Mouse (Mus musculus) MEL (cell line): ENCODE measurements around the gene Slc22a1. TPM values are rescaled to one million over a fixed set of nuclear protein-coding genes. Genes with fewer than 3 reads are reported as not detected.

Experiments used
- DNase-seq: peaks from one replicate; pipeline ENCODE4 v3.0.0; 2011; ENCODE audit warnings: low read depth, low spot score
- H3K27ac ChIP-seq: 2 replicates; pipeline ENCODE4 v1.5.1; 2012; ENCODE audit warnings: low read depth, mild to moderate bottlenecking, control low read depth, low read length, moderate library complexity; ENCODE audit not compliant: control insufficient read depth
- H3K27me3 ChIP-seq, 2 experiments: fragments of 150-350 bp in 1 of 2; sonication (generic) in 1 of 2; 2 replicates each; pipeline ENCODE4 v1.6.1; 2012; ENCODE audit warnings: low read length in 2 of 2, mild to moderate bottlenecking in 2 of 2, improper control_type of control experiment in 1 of 2, moderate library complexity in 1 of 2; ENCODE audit not compliant: insufficient read depth in 2 of 2, control insufficient read depth in 1 of 2
- H3K36me3 ChIP-seq, 2 experiments: 2 replicates each; pipeline ENCODE4 v1.6.1; 2012 to 2014; ENCODE audit warnings: low read length in 2 of 2, improper control_type of control experiment in 1 of 2, inconsistent platforms in 1 of 2, mild to moderate bottlenecking in 1 of 2; ENCODE audit not compliant: insufficient read depth in 2 of 2, control insufficient read depth in 1 of 2
- H3K4me1 ChIP-seq, 2 experiments: fragments of 150-350 bp in 1 of 2; sonication (generic) in 1 of 2; 2 replicates each; pipeline ENCODE4 v1.6.1; 2012; ENCODE audit warnings: low read length in 2 of 2, improper control_type of control experiment in 1 of 2, mild to moderate bottlenecking in 1 of 2; ENCODE audit not compliant: insufficient read depth in 2 of 2, control insufficient read depth in 1 of 2
- H3K4me3 ChIP-seq, 2 experiments: fragments of 150-350 bp in 1 of 2; sonication (generic) in 1 of 2; 2 replicates each; pipeline ENCODE4 v1.5.1; 2012; ENCODE audit warnings: low read depth in 2 of 2, low read length in 2 of 2, mild to moderate bottlenecking in 2 of 2, moderate library complexity in 2 of 2, control low read depth in 1 of 2, improper control_type of control experiment in 1 of 2; ENCODE audit not compliant: control insufficient read depth in 1 of 2, insufficient read depth in 1 of 2
- H3K79me2 ChIP-seq: 2 replicates; pipeline ENCODE4 v1.6.1; 2012; ENCODE audit warnings: mild to moderate bottlenecking, low read length, moderate library complexity; ENCODE audit not compliant: control insufficient read depth, poor library complexity, insufficient read depth
- H3K9ac ChIP-seq: 2 replicates; pipeline ENCODE4 v1.6.1; 2012; ENCODE audit warnings: low read depth, mild to moderate bottlenecking, control low read depth, low read length, moderate library complexity; ENCODE audit not compliant: control insufficient read depth, poor library complexity, severe bottlenecking
- H3K9me3 ChIP-seq: fragments of 150-350 bp; sonication (generic); replicated peaks from 2 replicates; pipeline ENCODE4 v1.6.1; 2012; ENCODE audit warnings: mild to moderate bottlenecking, low read length, improper control_type of control experiment, moderate library complexity; ENCODE audit not compliant: insufficient read depth
- CHD1 ChIP-seq: IDR thresholded peaks from 2 replicates; pipeline ENCODE4 v1.6.1; 2012; ENCODE audit warnings: low read depth, mild to moderate bottlenecking, inconsistent platforms, low read length, improper control_type of control experiment
- E2F4 ChIP-seq: IDR thresholded peaks from 2 replicates; pipeline ENCODE4 v1.6.1; 2011; ENCODE audit warnings: low read depth, low read length, improper control_type of control experiment, borderline replicate concordance
- ELF1 ChIP-seq: IDR thresholded peaks from 2 replicates; pipeline ENCODE4 v1.6.1; 2014; ENCODE audit warnings: low read depth, mild to moderate bottlenecking, inconsistent platforms, low read length, improper control_type of control experiment, moderate library complexity
- GATA1 ChIP-seq: IDR thresholded peaks from 2 replicates; pipeline ENCODE4 v1.6.1; 2011; ENCODE audit warnings: low read depth, low read length, improper control_type of control experiment
- MAX ChIP-seq: IDR thresholded peaks from 2 replicates; pipeline ENCODE4 v1.6.1; 2011; ENCODE audit warnings: low read length, improper control_type of control experiment
- MEF2A ChIP-seq: IDR thresholded peaks from 2 replicates; pipeline ENCODE4 v1.6.1; 2014; ENCODE audit warnings: low read depth, mild to moderate bottlenecking, inconsistent platforms, low read length, improper control_type of control experiment; ENCODE audit not compliant: poor library complexity, insufficient replicate concordance, severe bottlenecking; ENCODE audit errors: extremely low read depth
- MYB ChIP-seq: IDR thresholded peaks from 2 replicates; pipeline ENCODE4 v1.6.1; 2011; ENCODE audit warnings: mild to moderate bottlenecking, low read depth, low read length, improper control_type of control experiment
- NELFE ChIP-seq: IDR thresholded peaks from 2 replicates; pipeline ENCODE4 v1.6.1; 2011; ENCODE audit warnings: low read depth, low read length, improper control_type of control experiment
- NRF1 ChIP-seq: IDR thresholded peaks from 2 replicates; pipeline ENCODE4 v1.6.1; 2014; ENCODE audit warnings: low read depth, mild to moderate bottlenecking, inconsistent platforms, low read length, improper control_type of control experiment, moderate library complexity; ENCODE audit not compliant: poor library complexity, insufficient read depth, severe bottlenecking
- SMC3 ChIP-seq: IDR thresholded peaks from 2 replicates; pipeline ENCODE4 v1.6.1; 2011; ENCODE audit warnings: low read depth, low read length, improper control_type of control experiment
- TBP ChIP-seq: IDR thresholded peaks from 2 replicates; pipeline ENCODE4 v1.8.0; 2011; ENCODE audit warnings: low read depth, low read length, improper control_type of control experiment
- TCF12 ChIP-seq: IDR thresholded peaks from 2 replicates; pipeline ENCODE4 v1.6.1; 2014; ENCODE audit warnings: low read depth, mild to moderate bottlenecking, inconsistent platforms, low read length, improper control_type of control experiment, moderate library complexity
- UBTF ChIP-seq: IDR thresholded peaks from 2 replicates; pipeline ENCODE4 v1.6.1; 2012; ENCODE audit warnings: low read depth, mild to moderate bottlenecking, inconsistent platforms, low read length, improper control_type of control experiment, moderate library complexity, borderline replicate concordance; ENCODE audit not compliant: insufficient read depth
- ZKSCAN1 ChIP-seq: IDR thresholded peaks from 2 replicates; pipeline ENCODE4 v1.6.1; 2012; ENCODE audit warnings: low read depth, mild to moderate bottlenecking, inconsistent platforms, low read length, improper control_type of control experiment, moderate library complexity
- ZMIZ1 ChIP-seq: IDR thresholded peaks from 2 replicates; pipeline ENCODE4 v1.6.1; 2012; ENCODE audit warnings: low read depth, mild to moderate bottlenecking, inconsistent platforms, low read length, improper control_type of control experiment, moderate library complexity
- polyA plus RNA-seq, 2 experiments: library from polyadenylated mRNA; stranded (reverse) in 1 of 2; unstranded in 1 of 2; fragments of >175 nt in 1 of 2; fragments of >200 nt in 1 of 2; gene quantifications; 2 replicates each; pipeline versions ENCODE4 v1.2.1 to v1.2.4; 2012; ENCODE audit warnings: low replicate concordance in 2 of 2, low read depth in 1 of 2; ENCODE audit not compliant: insufficient read length in 2 of 2, insufficient read depth in 1 of 2, missing spikeins in 1 of 2
- total RNA-seq: library from RNA; depleted of rRNA; stranded (reverse); fragments of 300-350 nt; gene quantifications from 2 replicates; pipeline ENCODE4 v1.2.3, GENCODE M21; 2012; rRNA removed

Gene Slc22a1
- total and polyA plus RNA-seq, 3 experiments, result not detected

- Histone ChIP-seq H3K4me1 (no peaks in the 10 kb centered on the region), H3K36me3 (no peaks in the 10 kb centered on the region), H3K27ac (no peak overlapping the region), H3K9ac (no peak overlapping the region), H3K9me3 (no peaks in the 10 kb centered on the region), H3K79me2 (no peaks in the 10 kb centered on the region), H3K4me3 (no peak overlapping the region), H3K27me3 (no peaks in the 10 kb centered on the region)
- no peak for TF ChIP-seq MYB
- TF ChIP-seq ZMIZ1, result no peak
- TF ChIP-seq MEF2A, result no peak
- no peak for TF ChIP-seq TCF12
- TF ChIP-seq GATA1, result no peak
- TF ChIP-seq TBP, result no peak
- TF ChIP-seq E2F4, result no peak
- no peak for TF ChIP-seq UBTF
- TF ChIP-seq MAX, result no peak
- no peak for TF ChIP-seq ZKSCAN1
- TF ChIP-seq ELF1, result no peak
- TF ChIP-seq NRF1, result no peak
- TF ChIP-seq NELFE, result no peak
- TF ChIP-seq SMC3, result no peak
- TF ChIP-seq CHD1, result no peak
- DNase-seq, result no peak
These were observed 69.0 kb downstream of the Slc22a1 start for GRCm38 (mm10) chr17:12606634-12607033.

Other genes starting within 250 kb of the Slc22a1 start
- 31.5 and 56.0 TPM in 2 replicates for gene Slc22a3, start 168.1 kb downstream of the Slc22a1 start, total RNA-seq
- 10 to 100 TPM in 1 of 2 experiments, not detected in 1; 87.7 TPM for gene Slc22a3, start 168.1 kb downstream of the Slc22a1 start, polyA plus RNA-seq
- gene Slc22a2, start 91.7 kb downstream of the Slc22a1 start, total RNA-seq, result not detected in 2 replicates
- gene Slc22a2, start 91.7 kb downstream of the Slc22a1 start, polyA plus RNA-seq, result not detected
- 18.0 and 18.8 TPM in 2 replicates for gene Igf2r, start 93.8 kb upstream of the Slc22a1 start, total RNA-seq
- gene Igf2r, start 93.8 kb upstream of the Slc22a1 start, polyA plus RNA-seq, result 10 to 100 TPM; 18.3 to 21.7 TPM
- gene Mas1, start 192.3 kb upstream of the Slc22a1 start, total RNA-seq, result not detected in 2 replicates
- gene Mas1, start 192.3 kb upstream of the Slc22a1 start, polyA plus RNA-seq, result not detected
- not detected in 2 replicates for gene Mrgprh, start 200.2 kb upstream of the Slc22a1 start, total RNA-seq
- gene Mrgprh, start 200.2 kb upstream of the Slc22a1 start, polyA plus RNA-seq, result not detected
- 0.36 and 0.54 TPM in 2 replicates for gene Pnldc1, start 234.4 kb upstream of the Slc22a1 start, total RNA-seq
- 1 to 10 TPM in 1 of 2 experiments, not detected in 1; 1.1 TPM for gene Pnldc1, start 234.4 kb upstream of the Slc22a1 start, polyA plus RNA-seq
- 570 and 598 TPM in 2 replicates for gene Tcp1, start 239.9 kb upstream of the Slc22a1 start, total RNA-seq
- 1,000 to 10,000 TPM in 1 of 2 experiments, 100 to 1,000 TPM in 1; 485 to 1,425 TPM for gene Tcp1, start 239.9 kb upstream of the Slc22a1 start, polyA plus RNA-seq
- 238 and 257 TPM in 2 replicates for gene Mrpl18, start 240.5 kb upstream of the Slc22a1 start, total RNA-seq
- gene Mrpl18, start 240.5 kb upstream of the Slc22a1 start, polyA plus RNA-seq, result 100 to 1,000 TPM in 1 of 2 experiments, not detected in 1; 202 TPM